Mouse (Mus musculus) MEL (cell line): ENCODE results near the gene Cby1.

ENCODE experiments used
- EP300 ChIP-seq, 2 experiments: IDR thresholded peaks; 2 replicates each; pipeline ENCODE4 v1.6.1; 2011; ENCODE audit warnings: improper control_type of control experiment in 2 of 2, low read length in 2 of 2, low read depth in 1 of 2, mild to moderate bottlenecking in 1 of 2
- MAFK ChIP-seq: IDR thresholded peaks from 2 replicates; pipeline ENCODE4 v1.6.1; 2011; ENCODE audit warnings: low read depth, mild to moderate bottlenecking, low read length, improper control_type of control experiment, borderline replicate concordance
- POLR2A ChIP-seq, 2 experiments: IDR thresholded peaks; 2 replicates each; pipeline ENCODE4 v1.6.1; 2011 to 2012; ENCODE audit warnings: low read length in 2 of 2, mild to moderate bottlenecking in 2 of 2, control low read depth in 1 of 2, improper control_type of control experiment in 1 of 2, low read depth in 1 of 2, moderate library complexity in 1 of 2; ENCODE audit not compliant: control insufficient read depth in 1 of 2, insufficient read depth in 1 of 2, poor library complexity in 1 of 2

- TF ChIP-seq POLR2A (IDR thresholded peaks at IDR 0.05; ENCODE audit: control insufficient read depth in 1 of 2, insufficient read depth in 1 of 2, low read depth in 1 of 2, low read length in 2 of 2, poor library complexity in 1 of 2): no peak
- TF ChIP-seq EP300 (IDR thresholded peaks at IDR 0.05; ENCODE audit: low read depth in 1 of 2, low read length in 2 of 2): no peak
- no peak for TF ChIP-seq MAFK
Measured at GRCm38 (mm10) chr15:79650569-79650968, 8.4 kb upstream of the Cby1 start.
